Mouse (Mus musculus): Measurements from ENCODE around the gene Vps37c. TPM values are rescaled to one million over a fixed set of nuclear protein-coding genes. Genes with fewer than 3 reads are reported as not detected.

The Vps37c gene
- polyA plus RNA-seq, 1 experiment = 29.0 TPM

DNA sequence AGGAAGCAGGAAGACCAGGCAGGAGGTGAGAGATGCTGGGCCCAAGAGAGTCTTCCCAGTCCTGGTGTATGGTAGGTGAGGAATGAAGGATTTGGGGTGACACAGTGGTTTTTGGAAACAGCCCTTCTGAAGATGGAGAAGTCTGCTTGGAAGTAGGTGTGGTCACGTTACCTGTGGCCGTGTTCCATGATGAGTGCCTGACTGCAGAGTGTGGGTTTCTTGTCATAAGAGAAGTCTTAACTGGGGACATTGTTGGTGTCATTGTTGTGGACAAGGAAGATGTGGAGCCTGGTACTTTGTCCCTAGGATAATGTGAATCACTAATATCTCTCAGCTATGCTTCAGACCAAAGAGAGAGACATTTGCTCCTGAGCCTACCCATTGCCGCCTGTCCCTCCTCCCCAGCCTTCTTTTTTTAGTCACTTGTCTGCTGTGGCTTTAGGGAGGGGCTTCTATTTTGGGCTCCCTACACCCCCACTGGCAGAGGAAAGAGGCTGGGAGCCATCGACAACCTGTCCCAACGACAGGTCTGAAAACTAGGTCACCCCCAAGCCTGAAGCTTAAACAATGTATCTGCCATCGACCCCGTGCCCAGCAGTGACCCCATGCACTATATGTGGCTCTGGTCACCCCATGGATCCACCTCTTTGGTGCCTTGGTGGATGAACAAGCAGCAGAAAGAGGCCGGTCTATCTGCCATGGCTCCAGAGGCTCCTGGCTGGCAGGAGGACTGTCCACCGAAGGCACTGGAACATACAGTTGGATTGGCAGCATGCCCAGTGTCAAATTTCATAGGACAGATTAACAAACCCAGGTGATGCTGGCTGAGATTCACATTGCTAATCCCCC lies 71.7 kb downstream of the Vps37c start:
- Histone ChIP-seq H3K27me3 (ENCODE audit: control insufficient read depth, insufficient read depth, low read length) (no peaks in the 10 kb centered on the region), H3K36me3 (ENCODE audit: control insufficient read depth, insufficient read depth, low read length) (no peaks in the 10 kb centered on the region), H3K4me3 (ENCODE audit: control insufficient read depth, low read depth, low read length) (no peak overlapping the region), H3K27ac (ENCODE audit: control insufficient read depth, insufficient read depth, low read depth, low read length) (no peak overlapping the region), H3K4me1 (ENCODE audit: control insufficient read depth, insufficient read depth, low read length) (no peaks in the 10 kb centered on the region)
- TF ChIP-seq CTCF (IDR thresholded peaks at IDR 0.05; ENCODE audit: control insufficient read depth, insufficient read depth, insufficient replicate concordance, low read depth, low read length) = no peak
- no peak for TF ChIP-seq POLR2A (IDR thresholded peaks at IDR 0.05; ENCODE audit: control insufficient read depth, low read depth, low read length)

DNA sequence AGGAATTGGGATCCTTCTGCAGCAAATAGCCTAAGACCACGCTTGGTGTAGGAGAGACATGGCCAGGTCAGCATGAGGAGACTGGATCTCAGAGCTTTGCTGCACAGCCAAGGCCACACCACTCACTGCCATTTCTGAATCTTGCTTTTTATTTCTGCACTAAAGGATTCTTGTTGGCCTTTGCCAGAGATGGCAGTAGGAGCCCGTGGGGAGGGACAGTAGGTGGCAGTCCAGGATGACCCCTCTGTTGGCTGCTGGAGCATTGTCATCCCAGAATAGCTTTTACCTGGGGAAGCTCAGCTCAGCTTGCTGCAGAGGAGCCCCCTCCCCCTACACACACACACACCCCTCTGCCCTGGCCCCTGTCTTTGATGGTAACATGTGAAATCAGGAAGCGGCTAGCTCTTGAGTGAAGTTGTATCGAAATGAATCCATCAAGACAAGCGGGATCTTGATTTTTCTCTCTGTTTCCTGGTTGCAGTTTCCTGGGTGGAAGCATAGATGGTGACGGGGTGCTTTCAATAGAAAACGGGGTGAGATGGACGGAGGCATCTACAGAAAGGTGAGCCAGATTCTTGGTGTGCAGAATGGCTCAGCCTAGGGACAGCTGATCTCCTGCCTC lies 73.4 kb downstream of the Vps37c start:
- H3K36me3 ChIP-seq (ENCODE audit: control insufficient read depth, insufficient read depth, low read length) = no peaks in the 10 kb centered on the region
- H3K27ac ChIP-seq (ENCODE audit: control insufficient read depth, insufficient read depth, low read depth, low read length) = no peak overlapping the region
- H3K4me3 ChIP-seq (ENCODE audit: control insufficient read depth, low read depth, low read length) = no peak overlapping the region
- TF ChIP-seq POLR2A (IDR thresholded peaks at IDR 0.05; ENCODE audit: control insufficient read depth, low read depth, low read length) (no peak), CTCF (IDR thresholded peaks at IDR 0.05; ENCODE audit: control insufficient read depth, insufficient read depth, insufficient replicate concordance, low read depth, low read length) (no peak)
- H3K27me3 ChIP-seq (ENCODE audit: control insufficient read depth, insufficient read depth, low read length) = no peaks in the 10 kb centered on the region
- H3K4me1 ChIP-seq (ENCODE audit: control insufficient read depth, insufficient read depth, low read length) = no peaks in the 10 kb centered on the region

DNA sequence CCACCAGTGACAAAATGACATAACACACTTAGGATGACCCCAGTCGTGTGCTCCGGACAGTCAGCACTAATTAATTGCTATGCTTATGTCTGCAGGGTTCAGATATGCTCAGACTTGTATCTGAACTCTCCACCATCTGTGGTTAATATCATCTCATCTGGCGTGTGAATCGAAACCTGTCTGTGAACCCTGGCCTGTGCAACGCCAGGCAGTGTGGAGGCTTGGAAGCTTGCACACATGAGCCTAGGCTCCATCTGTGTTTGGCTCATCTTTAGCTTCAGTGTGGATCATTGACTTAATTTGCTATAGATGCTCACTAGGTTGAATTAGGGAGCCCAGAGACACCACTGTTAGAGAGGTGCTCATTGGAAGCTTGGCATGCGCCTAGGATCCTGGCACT lies 73.9 kb downstream of the Vps37c start:
- Histone ChIP-seq H3K4me3 (ENCODE audit: control insufficient read depth, low read depth, low read length) (no peak overlapping the region), H3K27me3 (ENCODE audit: control insufficient read depth, insufficient read depth, low read length) (no peaks in the 10 kb centered on the region), H3K27ac (ENCODE audit: control insufficient read depth, insufficient read depth, low read depth, low read length) (no peak overlapping the region), H3K4me1 (ENCODE audit: control insufficient read depth, insufficient read depth, low read length) (no peaks in the 10 kb centered on the region), H3K36me3 (ENCODE audit: control insufficient read depth, insufficient read depth, low read length) (no peaks in the 10 kb centered on the region)
- TF ChIP-seq POLR2A (IDR thresholded peaks at IDR 0.05; ENCODE audit: control insufficient read depth, low read depth, low read length) = no peak

DNA sequence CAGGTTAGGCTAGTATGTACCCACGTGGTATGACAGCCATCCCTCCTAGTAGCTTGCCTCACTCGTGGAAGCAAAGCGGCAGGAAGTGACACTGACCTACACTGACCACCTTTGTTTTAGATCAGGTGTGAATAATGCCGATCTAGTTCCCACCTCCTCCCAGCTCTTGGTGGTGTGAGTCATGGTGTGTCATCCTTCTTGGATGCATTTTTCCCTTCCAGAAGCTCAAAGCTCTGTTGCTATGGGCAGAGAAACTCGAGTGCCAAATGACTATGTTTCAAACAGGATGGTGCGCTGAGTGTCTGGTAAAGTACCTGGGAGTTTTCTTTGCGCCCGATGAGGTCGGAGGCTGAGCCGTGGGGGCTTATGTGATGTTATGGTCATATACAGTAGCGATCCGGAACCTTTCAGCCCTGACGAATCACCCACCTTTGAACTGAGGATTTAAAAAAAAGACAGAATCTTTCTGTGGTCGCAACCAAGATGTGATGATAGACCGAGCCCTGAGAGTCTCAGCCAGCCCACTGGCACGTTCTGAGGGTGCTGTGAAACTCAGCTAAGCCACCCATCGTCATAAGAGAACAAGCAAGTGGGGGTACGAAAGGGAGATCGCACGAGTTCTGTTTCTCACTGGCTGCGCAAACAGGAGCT lies 75.0 kb downstream of the Vps37c start:
- H3K4me3 ChIP-seq (ENCODE audit: control insufficient read depth, low read depth, low read length) = no peak overlapping the region
- H3K36me3 ChIP-seq (ENCODE audit: control insufficient read depth, insufficient read depth, low read length) = no peaks in the 10 kb centered on the region
- no peak for TF ChIP-seq CTCF (IDR thresholded peaks at IDR 0.05; ENCODE audit: control insufficient read depth, insufficient read depth, insufficient replicate concordance, low read depth, low read length)
- H3K4me1 ChIP-seq (ENCODE audit: control insufficient read depth, insufficient read depth, low read length) = no peaks in the 10 kb centered on the region
- no peak overlapping the region for H3K27ac ChIP-seq (ENCODE audit: control insufficient read depth, insufficient read depth, low read depth, low read length)
- no peaks in the 10 kb centered on the region for H3K27me3 ChIP-seq (ENCODE audit: control insufficient read depth, insufficient read depth, low read length)

Other genes with a start within 250 kb of the Vps37c start
- 27.1 and 28.9 TPM in 2 replicates for gene Lrrc10b, start 231.3 kb upstream of the Vps37c start, polyA plus RNA-seq (2012; rRNA removed)
- 398 and 401 TPM in 2 replicates for gene Ppp1r32, start 205.8 kb upstream of the Vps37c start, polyA plus RNA-seq (2012; rRNA removed)
- gene Cpsf7, start 163.5 kb upstream of the Vps37c start, polyA plus RNA-seq (2012; rRNA removed) = 30.4 and 33.1 TPM in 2 replicates
- 11.6 and 16.6 TPM in 2 replicates for gene Sdhaf2, start 162.6 kb upstream of the Vps37c start, polyA plus RNA-seq (2012; rRNA removed)
- gene Tmem216, start 132.5 kb upstream of the Vps37c start, polyA plus RNA-seq (2012; rRNA removed) = 37.4 and 39.5 TPM in 2 replicates
- gene Cyb561a3, start 111.6 kb upstream of the Vps37c start, polyA plus RNA-seq (2012; rRNA removed) = 27.0 and 34.2 TPM in 2 replicates
- gene Tmem138, start 111.4 kb upstream of the Vps37c start, polyA plus RNA-seq (2012; rRNA removed) = 18.3 and 24.5 TPM in 2 replicates
- 91.2 and 95.5 TPM in 2 replicates for gene Ddb1, start 83.4 kb upstream of the Vps37c start, polyA plus RNA-seq (2012; rRNA removed)
- 166 and 174 TPM in 2 replicates for gene Tkfc, start 83.1 kb upstream of the Vps37c start, polyA plus RNA-seq (2012; rRNA removed)
- 1.3 and 2.2 TPM in 2 replicates for gene Vwce, start 54.5 kb upstream of the Vps37c start, polyA plus RNA-seq (2012; rRNA removed)
- 0.10 and 0.20 TPM in 2 replicates for gene Pga5, start 10.7 kb upstream of the Vps37c start, polyA plus RNA-seq (2012; rRNA removed)
- gene Cd5, start 50.3 kb downstream of the Vps37c start, polyA plus RNA-seq (2012; rRNA removed) = 0.06 and 0.18 TPM in 2 replicates
- not detected in 2 replicates for gene Cd6, start 141.3 kb downstream of the Vps37c start, polyA plus RNA-seq (2012; rRNA removed)
- 0.43 and 0.67 TPM in 2 replicates for gene Slc15a3, start 151.0 kb downstream of the Vps37c start, polyA plus RNA-seq (2012; rRNA removed)
- gene Tmem132a, start 181.2 kb downstream of the Vps37c start, polyA plus RNA-seq (2012; rRNA removed) = 2.6 and 3.1 TPM in 2 replicates
- 40.3 and 44.3 TPM in 2 replicates for gene Tmem109, start 193.3 kb downstream of the Vps37c start, polyA plus RNA-seq (2012; rRNA removed)
- gene Prpf19, start 206.5 kb downstream of the Vps37c start, polyA plus RNA-seq (2012; rRNA removed) = 86.2 and 86.5 TPM in 2 replicates
- gene Zp1, start 231.9 kb downstream of the Vps37c start, polyA plus RNA-seq (2012; rRNA removed) = 0.15 and 0.24 TPM in 2 replicates
- 0.88 and 1.2 TPM in 2 replicates for gene Ptgdr2, start 248.4 kb downstream of the Vps37c start, polyA plus RNA-seq (2012; rRNA removed)